ENCODE assay signal across 8 mouse cellular contexts in the genomic region with DNA sequence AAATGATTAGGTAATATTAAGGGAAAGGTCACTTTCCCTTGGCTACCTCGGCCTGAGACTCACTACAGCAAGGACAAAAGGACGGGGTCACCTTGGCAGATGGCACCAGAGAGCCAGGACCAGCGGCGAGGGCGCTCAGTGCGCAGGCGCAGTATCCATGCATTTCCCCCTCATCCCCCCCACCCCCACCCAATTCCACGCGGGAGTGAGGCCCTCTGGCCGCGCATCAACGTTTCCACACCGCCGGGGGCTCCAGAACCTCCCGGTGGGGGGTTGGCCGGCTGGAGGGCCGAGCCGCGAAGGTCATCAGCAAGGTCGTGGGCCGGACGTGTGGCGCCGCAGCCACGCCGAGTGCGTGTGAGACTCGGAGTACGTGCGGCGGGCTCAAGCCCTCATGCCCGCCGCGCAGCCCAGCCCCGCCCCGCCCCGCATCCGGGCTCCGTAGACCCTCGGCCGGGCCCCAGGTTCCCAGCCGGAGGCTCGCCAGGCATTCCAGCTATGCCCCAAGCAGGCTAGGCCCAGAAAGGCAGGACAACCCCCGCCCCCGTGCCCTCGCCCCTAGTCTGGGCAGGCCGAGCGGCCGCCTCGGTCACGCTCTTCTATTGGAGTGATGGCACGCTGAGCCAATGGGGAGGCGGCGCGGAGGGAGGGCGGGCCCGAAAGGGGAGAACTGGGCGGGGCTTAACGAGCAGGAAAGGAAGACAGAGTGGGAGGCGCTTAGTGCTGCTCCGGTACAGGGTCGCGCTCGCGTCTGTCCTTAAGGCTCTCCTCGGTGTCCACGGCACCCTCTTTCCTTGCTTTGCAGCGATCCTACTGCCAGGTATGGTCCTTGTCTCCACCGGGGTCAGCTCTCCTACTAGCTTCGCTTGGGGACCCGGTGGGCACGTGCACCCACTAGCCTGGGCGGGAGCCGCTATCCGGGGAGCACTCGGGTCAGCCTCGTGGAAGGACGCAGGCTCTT. TPM values are rescaled to one million over a fixed set of nuclear protein-coding genes. Genes with fewer than 3 reads are reported as not detected.
DNase-seq lines count a peak whose midpoint lies in the region; ATAC-seq lines count a peak whose summit lies in the region.

A gene (plus strand): TSS at position 201 of the 961 bp plus-strand sequence.

- H3K36me3 ChIP-seq in hindbrain, embryonic 16.5 days (ENCODE audit: control insufficient read depth, insufficient read depth, low read length) = peaks cover 8% of the 10 kb centered on the region
- peaks cover 12% of the 10 kb centered on the region; the same call in 1 of the 2 replicates for H3K36me3 ChIP-seq in macrophage (ENCODE audit: inconsistent target)

- H3K4me2 ChIP-seq in hindbrain, embryonic 16.5 days (ENCODE audit: low read length) = peak within 1 kb of the TSS; percentile 94

- H3K79me2 ChIP-seq in macrophage (ENCODE audit: inconsistent target) = peaks cover 48% of the 10 kb centered on the region

- peaks cover 44% of the 10 kb centered on the region for H3K4me1 ChIP-seq in hindbrain, embryonic 16.5 days (ENCODE audit: control insufficient read depth, insufficient read depth, low read depth, low read length)

- ATAC-seq in hindbrain, embryonic 16.5 days = peak; percentile 97

- peak; percentile 88 for DNase-seq in T-cell, adult 2 months (ENCODE audit: low spot score)
- DNase-seq in cerebellum, postnatal 36 days = peak; percentile 97 to 99
- peak; percentile 96 for DNase-seq in gastrocnemius, adult 18-20 months (ENCODE audit: low spot score)
- DNase-seq in left cerebral cortex, adult 18-20 months (ENCODE audit: low spot score in 2 of 2) = peak; percentile 95 to 97
- peak; percentile 94 for DNase-seq in right cerebral cortex, adult 18-20 months
- peak; percentile 97 for DNase-seq in urinary bladder, postnatal 14 days (ENCODE audit: low spot score)

- no peaks in the 10 kb centered on the region for H3K27me3 ChIP-seq in hindbrain, embryonic 16.5 days (replicated peaks; ENCODE audit: control insufficient read depth, insufficient read depth, low read length)

- peak within 1 kb of the TSS; percentile 80 for H3K9ac ChIP-seq in hindbrain, embryonic 16.5 days (ENCODE audit: low read depth, low read length)

- no peaks in the 10 kb centered on the region for H3K9me3 ChIP-seq in hindbrain, embryonic 16.5 days (ENCODE audit: control insufficient read depth, low read length)

- peak within 1 kb of the TSS; percentile 58 for H3K4me3 ChIP-seq in hindbrain, embryonic 16.5 days (ENCODE audit: low read length)
- peak within 1 kb of the TSS; percentile 87 for H3K4me3 ChIP-seq in macrophage (ENCODE audit: inconsistent target)

- under 1% methylated on average over 74 of the region's 78 CpGs for WGBS in hindbrain, embryonic 16.5 days
- WGBS in macrophage (ENCODE audit: missing documents) = 2% methylated on average over 67 of the region's 78 CpGs

- H3K27ac ChIP-seq in hindbrain, embryonic 16.5 days (ENCODE audit: low read depth, low read length) = peak within 1 kb of the TSS; percentile 98
- peak within 1 kb of the TSS; percentile 94 for H3K27ac ChIP-seq in macrophage

RNA-seq across cellular contexts. Expression of the gene that starts here (rescaled TPM):
- total RNA-seq in gastrocnemius, adult 18-20 months (2021) = 10 to 100 TPM; 59.3 to 62.6 TPM
- polyA plus RNA-seq in hindbrain, embryonic 16.5 days (2015; fragmentation: Nextera tagmentation; extraction: Ambion mirVana) = 1,276 and 1,360 TPM in 2 replicates
- total RNA-seq in left cerebral cortex, adult 18-20 months (2021) = 100 to 1,000 TPM; 426 to 458 TPM
- total RNA-seq in macrophage (2018; cell fraction: chromatin; rRNA removed) = 100 to 1,000 TPM in 3 of 26 experiments, 10 to 100 TPM in 23; 12.6 to 121 (median 44.0) TPM
- total RNA-seq in macrophage (2018; cell fraction: cytosol; rRNA removed) = 100 to 1,000 TPM; 169 to 326 (median 246) TPM
- total RNA-seq in macrophage (2018; cell fraction: nucleus; rRNA removed) = 100 to 1,000 TPM in 5 of 26 experiments, 10 to 100 TPM in 21; 41.3 to 178 (median 77.0) TPM
- 167 to 467 TPM (median 266 TPM) in 3 replicates for polyA plus RNA-seq in macrophage (2018)

Comparison
In these comparisons a context has a peak if more than half of its experiments do, and no peak if none do; other contexts are left out.
1. Peak in every context shown above with its lines: DNase-seq, ATAC-seq, H3K4me3 ChIP-seq and H3K27ac ChIP-seq.
2. RNA of the gene that starts here (total RNA-seq): 426 to 458 TPM in left cerebral cortex, adult 18-20 months; 59.3 to 62.6 TPM in gastrocnemius, adult 18-20 months; every median in the first group is over 4 times any median in the second.